Mouse (Mus musculus) right cerebral cortex, adult 18-20 months (tissue): ENCODE data around the gene Osbpl8.

Experiments used
- DNase-seq: peaks from one replicate; pipeline ENCODE4 v3.0.0; 2022; ENCODE audit warnings: mixed read lengths

Osbpl8 gene

DNA sequence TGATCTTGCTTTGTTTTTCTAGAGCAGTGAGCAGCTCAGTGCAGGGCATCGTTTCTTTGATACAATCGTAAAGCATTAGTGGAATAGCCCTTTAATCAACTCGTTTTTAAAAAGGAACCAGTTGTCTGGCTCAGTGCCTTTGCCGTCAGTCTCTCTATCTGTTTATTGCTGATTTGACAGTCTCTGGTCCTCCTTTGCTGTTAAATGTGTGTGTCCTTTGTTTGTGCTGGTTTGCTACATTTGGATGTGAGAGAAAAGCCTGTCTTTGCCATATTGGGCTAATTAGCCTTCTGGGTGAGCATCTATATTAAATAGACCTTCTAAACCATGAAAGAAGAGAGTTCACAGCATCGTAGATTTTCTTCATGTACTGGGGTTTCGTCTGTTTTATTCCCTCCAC is 83.6 kb downstream of the Osbpl8 start:
- DNase-seq: no peak

DNA sequence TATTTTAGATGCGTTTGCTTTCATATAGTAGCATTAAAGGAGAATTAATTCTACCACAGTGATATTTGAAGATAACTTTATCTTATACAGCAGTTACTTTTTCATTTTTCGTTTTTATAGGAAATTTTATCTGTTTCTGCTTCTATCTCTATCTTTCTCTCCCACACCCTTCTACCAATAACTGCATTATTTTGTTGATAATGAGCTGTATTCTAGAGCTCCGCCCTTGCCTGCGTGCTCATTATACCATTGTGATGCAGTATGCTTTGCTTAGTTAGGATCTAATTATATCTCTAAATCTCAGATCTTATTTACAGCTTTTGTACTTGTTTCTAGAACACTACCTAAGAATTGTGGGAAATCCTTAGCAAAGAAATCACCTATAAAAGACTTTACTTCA is 85.6 kb downstream of the Osbpl8 start:
- no peak for DNase-seq

DNA sequence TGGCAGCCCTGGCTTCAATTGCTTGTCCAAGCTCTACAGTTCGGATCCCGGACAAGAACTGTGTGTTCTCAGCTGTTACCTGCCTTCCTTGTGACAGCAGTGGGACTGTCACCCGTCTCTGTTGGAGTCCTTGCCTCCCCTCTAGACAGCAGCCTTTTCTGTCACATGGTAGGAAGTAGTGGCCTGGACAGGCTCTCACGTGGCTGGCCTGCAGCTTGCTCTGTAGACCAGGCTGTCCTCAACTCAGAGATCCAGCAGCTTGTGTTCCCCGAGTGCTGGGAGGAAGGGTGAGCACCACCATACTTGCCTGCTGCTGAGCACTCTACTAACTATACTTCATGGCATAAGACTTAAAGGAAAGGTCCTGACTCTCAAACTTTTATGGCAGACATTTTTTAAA is 87.1 kb downstream of the Osbpl8 start:
- no peak for DNase-seq

DNA sequence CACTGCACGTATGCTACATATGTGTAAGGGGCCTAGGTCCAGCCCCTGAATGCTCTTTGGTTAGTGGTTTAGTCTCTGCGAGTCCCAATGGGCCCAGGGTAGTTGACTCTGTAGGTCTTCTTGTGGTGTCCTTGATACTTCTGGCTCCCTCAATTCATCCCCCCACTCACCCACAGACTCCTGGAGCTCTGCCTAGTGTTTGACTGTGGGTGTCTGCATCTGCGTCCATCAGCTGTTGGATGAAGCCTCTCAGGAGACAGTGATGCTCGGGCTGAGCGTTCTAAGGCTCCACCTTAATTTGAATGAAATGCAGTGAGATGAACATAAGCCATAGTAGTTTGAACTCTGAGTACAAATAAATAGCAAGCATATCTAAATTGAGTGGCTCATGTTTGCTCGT is 90.7 kb downstream of the Osbpl8 start:
- peak; percentile 65 for DNase-seq

DNA sequence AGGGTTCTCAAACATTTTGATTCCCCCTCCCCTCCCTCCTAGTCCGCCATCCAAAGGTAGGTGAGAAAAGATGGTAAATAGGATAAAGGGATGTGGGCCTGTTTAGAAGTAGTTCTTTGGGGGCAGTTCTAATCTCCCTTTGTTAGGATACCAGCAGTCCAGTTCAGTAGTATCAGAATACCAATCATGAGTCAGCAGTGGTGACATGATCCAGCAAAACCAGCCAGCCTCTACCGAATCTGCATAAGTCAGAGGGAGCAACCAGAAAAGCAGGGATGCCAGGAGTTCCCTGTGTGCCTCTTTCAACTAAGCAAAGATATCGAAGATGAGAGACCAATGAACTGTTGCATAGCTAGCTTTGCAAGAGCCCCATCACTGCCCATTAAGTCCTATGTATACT is 91.6 kb downstream of the Osbpl8 start:
- no peak for DNase-seq

DNA sequence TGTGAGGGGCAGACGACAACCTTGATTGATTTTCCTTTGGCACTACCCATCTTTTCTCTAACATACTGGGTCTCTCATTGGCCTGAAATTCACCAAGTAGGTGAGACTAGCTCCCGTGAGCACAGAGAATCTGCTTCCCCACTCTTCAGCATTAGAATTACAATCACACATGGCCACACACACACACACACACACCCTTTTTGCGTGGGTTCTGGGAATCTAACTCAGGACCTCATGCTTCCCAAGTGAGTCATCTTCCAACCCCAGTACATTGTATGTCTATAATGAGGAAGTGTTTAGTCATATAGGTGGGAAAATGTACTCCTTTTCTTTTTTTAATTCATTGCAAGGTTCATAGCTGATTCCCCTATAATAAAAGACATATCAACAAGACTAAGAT is 92.8 kb downstream of the Osbpl8 start:
- peak; percentile 72 for DNase-seq

DNA sequence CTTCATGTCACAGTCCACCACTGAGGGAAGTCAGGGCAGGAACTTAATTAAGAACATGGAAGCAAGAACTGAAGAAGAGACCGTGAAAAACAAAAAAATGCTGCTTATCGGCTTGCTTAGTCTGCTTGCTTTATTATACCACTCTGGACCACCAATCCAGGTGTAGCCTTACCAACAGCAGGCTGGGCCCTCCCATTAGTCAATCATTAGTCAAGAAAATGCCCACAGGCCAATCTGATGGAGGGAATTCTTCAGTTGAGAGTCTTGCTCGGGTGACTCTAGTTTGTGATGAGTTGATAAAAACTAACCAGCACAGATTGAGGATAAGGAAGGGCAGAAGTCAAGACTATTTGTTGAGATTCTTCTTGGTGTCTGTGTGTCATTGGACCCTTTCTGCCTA is 93.7 kb downstream of the Osbpl8 start:
- no peak for DNase-seq

DNA sequence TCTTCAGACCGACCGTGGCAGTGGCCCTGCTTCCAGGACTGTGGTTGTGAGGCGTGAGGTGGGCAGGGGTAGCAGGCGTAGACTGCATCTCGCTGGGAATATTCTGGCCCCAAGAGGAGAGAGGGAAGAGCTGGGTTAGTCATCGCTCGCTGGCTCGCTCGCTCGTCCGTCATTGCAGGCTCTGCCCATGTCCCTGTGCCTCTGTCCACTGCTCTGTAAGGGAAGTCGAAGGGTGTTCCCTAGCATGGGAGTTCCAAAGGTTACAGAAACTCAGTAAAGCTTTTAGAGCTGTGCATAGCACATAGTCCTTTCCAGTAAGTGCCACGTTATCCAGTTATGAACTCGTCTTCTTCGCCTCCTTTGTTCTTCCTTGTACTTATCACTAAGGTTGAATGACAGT is 107.1 kb downstream of the Osbpl8 start:
- no peak for DNase-seq

DNA sequence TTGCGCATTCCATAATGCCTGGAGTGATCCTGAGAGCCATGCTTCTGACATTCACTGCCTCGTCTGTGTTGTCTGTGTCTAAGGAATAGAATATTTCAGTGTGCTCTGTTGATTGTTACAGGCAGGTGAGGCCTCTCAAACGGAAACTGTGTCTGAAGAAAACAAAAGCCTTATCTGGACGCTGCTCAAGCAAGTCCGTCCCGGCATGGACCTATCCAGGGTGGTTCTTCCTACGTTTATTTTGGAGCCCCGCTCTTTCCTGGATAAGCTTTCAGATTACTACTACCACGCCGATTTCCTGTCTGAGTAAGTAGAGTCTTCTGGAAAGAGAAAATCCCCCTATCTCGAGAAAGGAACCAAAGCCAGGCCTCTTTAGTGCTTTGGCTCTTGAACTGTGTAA is 108.4 kb downstream of the Osbpl8 start:
- DNase-seq: no peak

DNA sequence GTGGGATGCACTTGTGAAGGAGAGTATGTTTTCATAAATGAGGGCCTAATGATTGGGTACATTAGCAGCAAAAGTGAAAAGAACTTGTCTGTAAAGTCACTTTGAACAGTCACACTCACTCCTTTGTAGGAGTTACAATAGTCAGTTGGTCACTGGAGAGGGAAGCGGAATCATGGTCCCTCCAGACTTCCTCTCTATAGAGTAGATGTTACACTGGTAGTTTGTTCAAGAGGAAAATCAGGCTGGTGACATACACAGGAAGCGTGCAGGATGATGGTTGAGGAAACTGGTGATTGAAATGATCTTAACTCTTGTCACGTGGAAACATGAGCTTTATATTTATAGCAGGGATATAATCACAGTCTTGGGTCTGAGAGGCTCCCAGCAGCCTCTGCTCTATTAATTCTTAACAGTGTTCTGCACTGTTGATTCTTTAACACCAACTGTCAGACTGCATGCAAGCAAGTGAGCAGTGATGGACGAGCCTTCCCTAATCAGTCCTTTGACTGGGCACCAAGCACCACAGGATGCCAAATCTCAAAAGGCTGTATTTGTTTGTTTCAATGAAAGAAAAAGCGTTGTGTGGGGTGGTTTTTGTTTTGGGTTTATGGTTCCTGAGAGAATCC is 109.0 kb downstream of the Osbpl8 start:
- no peak for DNase-seq

DNA sequence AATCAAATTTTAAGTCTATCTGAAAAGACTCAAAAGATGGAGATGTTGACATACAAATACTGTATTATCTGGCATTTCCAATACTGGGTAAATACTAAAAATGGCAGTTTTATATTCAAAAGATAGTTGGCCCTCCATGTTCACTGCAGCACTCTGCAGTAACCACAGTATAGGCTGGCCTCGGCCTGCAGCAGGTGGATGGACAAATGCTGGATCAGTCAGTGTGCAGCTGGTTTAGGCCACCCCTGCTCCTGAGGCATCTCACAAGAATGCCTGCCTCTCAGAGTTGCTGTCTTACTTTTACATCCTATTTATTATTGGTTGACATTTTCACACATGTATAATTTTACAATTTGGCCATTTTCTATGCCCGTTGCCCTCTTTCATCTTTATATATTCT is 111.3 kb downstream of the Osbpl8 start:
- DNase-seq: no peak

DNA sequence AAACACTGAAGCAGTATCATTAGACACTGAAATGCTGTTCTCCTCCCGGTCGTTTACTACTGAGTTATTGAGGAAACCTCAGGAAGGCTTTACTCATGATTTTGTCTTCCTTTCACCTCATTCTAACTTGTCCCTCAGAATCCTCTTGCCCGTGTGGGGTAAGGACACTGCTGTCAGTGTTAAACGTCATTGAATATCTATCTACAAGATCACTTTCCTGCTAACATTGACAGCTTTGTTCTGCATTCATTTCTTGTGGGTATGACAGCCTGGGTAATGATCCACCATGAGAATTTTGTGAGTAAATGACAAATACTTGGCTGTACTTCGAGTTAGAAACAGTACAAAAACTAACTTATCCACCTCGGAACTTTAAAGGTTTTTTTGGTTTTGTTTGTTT is 133.1 kb downstream of the Osbpl8 start:
- no peak for DNase-seq

DNA sequence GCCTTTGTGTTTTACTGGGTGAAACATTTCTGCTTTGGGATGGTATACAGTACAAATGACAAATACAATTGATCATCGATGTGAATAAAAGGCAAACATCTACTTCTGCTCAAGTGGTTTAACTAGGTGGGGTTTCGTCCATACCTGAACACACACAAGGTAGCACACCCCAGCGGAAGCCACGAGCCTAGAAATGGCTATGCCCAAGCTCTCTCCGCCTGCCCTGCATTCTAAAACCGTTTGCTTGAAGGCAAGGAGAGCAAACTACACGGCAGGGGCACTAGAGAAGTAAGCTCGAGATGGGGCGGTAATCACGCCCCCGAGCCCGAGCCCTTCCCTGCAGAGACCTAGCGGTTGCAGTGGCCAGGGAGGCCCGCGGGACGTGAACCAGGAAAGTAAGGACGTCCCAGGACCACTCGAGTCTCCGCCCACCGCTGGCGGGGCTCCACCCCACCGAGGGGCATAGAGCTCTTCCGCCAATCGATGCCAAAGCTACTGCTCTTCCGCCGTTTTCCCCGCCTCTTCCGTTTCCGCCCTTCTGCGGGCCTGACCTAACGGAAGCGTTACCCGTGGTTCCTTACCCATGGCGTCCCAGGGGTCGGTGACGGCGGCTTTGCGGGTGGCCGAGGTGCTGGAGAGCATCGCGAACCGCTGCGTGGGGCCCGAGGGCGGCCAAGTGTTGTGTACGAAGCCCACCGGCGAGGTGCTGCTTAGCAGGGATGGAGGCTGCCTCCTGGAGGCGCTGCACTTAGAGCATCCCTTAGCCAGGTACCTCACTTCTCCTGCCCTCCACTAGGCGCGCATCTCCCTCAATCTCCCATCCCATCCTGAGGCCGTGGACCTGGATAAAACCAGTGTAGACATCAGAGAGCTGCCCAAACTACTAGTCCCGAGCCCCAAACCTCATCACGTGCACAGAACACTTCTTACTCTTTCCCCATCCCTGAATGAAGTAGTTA is 133.9 kb downstream of the Osbpl8 start, which contains the start of gene Bbs10:
Gene Bbs10 (plus strand): TSS at position 540 of the 959 bp plus-strand sequence.
- peak; percentile 96 for DNase-seq

DNA sequence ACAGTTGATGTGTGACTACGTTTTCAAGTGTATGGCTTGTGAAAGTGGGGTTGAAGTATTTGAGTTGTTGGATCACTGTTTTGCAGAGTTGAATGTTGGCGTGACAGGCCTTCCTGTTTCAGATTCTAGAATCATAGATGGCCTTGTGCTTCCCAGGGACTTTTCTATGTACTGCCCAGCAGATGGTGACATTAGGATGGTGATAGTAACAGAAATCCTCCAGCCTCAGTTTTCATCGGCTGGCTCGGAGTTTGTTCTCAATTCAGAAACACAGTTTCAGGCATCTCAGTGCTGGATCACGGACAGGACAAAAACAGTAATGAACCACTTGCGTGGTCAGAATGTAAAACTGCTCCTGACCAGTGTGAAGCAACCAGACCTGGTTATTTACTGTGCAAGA is 135.0 kb downstream of the Osbpl8 start:
- peak; percentile 46 for DNase-seq

DNA sequence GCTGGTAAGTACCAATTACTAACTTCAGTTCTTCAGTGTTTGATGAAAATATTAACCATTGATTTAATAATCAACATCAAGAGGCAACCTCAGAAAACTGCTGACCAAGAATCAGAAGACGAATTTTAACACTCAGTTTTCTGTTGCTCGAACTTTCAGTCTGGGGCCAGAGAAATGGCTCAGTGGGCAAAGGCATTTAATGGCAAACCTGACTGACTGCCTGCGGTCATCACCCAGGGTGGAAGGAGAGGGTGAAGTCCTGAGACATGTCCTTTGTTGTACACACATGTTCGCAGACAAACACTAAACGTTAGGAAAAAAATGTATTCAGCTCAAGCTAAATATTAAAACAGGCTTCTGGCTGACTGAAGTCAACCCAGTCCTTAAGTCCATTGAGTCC is 136.5 kb downstream of the Osbpl8 start:
- no peak for DNase-seq

DNA sequence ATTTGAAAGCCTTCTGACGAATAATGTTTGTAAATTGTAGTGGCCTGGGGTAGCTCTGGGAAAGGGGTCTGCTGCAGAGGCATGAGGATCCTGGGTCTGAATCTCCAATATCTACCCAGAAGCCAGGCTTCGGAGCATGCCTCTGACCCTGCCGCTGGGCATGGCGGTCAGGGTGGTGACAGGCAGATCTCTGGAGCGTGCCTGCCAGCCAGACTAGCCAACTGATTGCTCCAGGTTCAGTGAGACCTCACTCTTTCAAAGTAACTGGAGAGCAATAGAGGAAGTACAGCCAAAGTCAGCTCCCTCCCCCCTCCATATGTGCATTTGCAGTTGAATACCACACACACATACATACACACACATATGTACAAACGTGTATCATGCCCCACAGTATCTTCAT is 137.9 kb downstream of the Osbpl8 start:
- DNase-seq: no peak

DNA sequence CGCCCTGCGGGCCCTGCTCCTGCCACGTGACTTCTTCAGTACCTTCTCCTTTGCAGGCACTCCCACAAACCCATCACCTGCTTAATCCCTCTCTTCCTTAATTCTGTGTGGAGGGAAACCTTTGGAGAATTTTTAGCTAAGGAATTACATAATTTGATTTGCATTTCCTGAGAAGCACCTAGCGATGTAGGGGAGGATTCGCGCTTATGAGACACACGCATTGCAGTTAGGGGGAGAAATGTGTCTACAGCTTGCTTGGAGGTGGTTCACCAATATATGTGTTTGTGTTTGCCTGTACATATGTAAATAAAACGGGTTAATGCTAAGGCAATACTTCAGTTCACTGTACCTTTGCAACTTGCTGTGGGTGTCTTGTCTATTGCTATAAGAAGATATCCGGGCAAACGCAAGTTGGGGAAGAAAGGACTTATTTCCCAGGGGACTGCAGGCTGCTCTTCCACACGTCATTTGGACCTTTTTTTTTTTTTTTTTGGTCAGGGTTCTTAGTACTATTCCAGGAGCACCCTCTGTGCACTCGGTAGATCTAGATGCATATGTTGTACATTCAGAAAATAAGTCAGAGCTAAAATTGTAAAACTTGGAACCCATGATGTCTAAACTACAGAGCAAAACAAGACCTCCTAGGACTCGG is 144.4 kb downstream of the Osbpl8 start:
- DNase-seq: peak; percentile 50

DNA sequence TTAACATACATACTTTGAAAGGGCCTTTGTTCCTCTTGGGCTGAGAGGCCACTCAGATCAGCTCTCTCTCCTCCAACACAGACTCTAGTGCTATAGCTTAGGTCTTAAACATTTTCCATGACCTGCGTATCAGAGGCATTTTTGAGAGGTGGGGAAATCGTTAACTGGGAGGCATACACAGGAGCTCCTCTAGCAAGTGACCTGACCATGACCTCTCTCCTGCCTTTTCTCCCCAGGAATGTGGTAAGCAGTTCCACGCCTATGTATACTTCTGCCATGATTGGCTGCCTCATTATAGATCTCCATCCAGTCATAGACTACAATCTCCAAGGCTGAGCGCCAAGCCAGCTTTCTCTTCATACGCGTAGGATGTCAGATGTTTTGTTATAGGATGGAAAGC is 148.7 kb downstream of the Osbpl8 start:
- no peak for DNase-seq

DNA sequence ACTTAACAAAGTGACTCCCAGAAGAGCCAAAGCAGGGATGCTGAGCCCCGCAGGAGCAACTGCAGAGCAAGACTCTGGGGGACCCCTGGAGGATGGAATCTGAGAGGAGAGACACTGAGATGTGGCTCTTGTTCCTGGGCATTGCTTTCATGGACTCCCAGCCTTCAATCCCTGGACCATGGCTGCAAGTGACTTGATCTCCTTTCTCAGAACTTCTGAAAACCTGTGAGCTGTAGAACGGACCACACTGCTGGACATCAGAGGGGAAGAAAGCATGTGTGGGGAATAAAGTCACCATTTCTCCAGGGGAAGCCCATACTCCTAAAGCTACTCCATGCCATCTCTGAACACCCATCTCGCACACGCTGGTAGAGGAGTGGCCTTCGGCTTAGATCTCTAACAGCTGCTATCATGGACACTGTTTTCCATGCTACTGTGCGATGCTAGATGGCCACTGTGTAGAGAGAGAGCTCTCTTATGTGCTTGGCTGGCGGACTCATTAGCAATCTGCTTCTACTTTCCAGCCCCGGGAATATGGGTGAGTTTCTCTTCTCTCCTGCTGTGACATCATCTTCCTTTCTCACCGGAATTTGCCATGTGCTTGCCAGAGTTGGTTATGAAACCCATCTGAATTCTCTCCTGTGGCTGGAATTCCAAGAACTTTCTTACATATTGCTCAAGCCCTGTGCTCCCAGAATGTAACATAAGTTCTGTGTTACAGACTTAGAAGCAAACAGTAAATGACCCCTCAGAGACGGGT is 150.3 kb downstream of the Osbpl8 start:
- DNase-seq: peak; percentile 68

DNA sequence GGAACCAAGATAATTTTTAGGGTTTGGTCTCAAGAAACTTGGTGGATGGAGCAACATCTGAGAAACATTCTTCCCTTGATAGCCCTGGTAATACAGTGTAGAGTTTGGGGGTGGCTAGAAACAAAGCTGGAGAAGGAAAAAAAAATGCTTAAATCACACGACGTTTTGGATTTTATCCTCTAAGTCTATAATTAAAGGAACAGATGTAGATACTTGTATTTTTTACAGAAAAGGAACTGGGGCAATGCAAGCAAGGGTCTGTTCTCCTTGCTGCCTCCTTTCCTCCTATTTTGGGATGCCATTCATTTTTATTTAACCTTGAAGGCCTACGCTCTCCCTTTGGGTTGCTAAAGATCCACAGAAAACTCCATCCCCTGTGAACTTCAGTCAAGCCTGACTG is 151.4 kb downstream of the Osbpl8 start:
- no peak for DNase-seq

DNA sequence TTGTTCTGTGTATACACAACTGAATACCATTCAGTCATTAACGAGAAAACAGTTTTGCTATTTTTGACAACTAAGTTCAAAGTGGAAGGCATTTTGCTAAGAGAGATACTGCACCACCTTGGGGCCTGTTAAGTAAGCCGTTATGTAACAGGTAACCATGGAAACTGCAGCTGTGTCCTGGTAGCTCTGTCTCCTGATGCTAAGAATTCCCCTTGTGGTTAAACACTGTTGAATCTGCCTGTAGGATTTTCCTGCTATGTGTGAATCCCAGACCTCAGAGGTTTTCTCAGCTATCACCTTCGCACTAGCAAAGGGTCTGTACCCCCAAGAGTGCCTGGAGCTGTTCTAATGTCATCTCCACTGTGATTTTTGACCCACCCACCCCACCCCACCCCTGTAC is 153.5 kb downstream of the Osbpl8 start:
- peak; percentile 84 for DNase-seq

DNA sequence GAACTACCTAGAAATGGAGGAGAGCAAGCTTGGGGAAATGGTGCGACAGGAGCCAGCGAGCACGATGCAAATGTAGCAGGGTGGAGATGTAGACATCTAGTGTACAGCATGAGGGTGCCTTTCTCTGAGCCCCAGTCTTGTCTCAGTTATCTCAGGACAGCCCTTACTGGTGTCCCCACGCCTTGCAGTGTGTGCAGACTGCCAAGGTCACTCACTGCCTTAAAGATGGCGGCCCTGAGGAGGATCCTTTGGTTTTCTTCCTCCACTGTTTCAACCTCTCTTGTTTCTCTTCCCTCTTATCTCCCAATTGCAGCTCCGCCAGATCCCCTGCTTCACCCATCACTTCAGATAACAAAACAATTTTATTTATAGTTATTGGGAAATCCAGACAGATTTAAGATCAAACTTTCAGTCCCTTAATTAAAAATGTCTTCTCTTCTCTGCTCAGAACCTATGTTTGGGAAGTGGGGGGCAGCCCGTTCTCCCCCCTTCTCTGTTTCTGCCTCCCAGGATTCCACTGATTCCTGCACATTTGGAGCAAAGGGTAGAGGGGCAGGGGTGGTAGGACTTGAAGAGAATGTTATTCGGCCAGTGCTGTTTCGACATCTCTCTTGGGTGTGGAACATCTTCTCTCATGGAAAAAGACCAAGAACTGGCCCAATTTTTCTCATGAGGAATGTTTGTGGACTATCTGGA is 154.4 kb downstream of the Osbpl8 start:
- no peak for DNase-seq
